Comparison of ENCODE assay signal across 8 mouse cellular contexts in the genomic region with DNA sequence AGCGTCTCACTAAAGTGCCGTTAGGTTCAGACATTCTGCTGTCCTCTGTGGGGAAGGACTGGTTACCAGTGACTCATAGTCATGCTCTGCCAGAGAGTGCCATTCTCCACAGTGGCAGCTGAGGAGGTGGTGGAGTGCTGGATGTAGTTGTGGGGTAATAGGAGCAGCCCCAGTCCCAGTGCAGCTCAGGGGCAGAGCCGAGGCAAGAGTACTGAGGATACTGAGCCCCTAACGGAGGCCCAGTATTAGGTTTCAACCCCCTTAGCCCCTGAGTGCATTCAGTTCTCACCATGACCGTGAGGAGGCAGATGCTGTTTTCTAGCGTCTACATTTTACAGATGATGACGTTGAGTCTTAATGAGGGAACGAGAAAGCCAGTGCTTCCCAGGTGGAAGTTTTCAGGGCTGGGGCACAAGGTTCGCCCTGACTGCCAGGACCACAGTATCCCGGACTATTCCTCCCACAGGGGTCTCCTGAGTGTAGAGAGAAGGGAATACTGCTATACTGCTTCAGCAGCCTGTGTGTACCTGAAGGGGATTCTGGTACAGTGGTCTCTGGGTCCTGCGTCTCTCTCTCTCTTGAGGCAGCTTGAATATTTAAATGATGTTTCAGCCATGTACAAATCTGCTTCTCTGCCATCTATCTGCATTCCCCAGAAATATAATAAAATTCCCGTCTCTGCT. TPM values are rescaled to one million over a fixed set of nuclear protein-coding genes. Genes with fewer than 3 reads are reported as not detected.
DNase-seq lines count a peak whose midpoint lies in the region; ATAC-seq and TF ChIP-seq lines count a peak whose summit lies in the region.

No protein-coding gene starts in this region.

- H3K9ac ChIP-seq in neural tube, embryonic 15.5 days (replicated peaks), result no peak overlapping the region

- DNase-seq in frontal cortex, postnatal 14 days (ENCODE audit: low spot score in 2 of 2), result no peak
- peak; percentile 51 for DNase-seq in right cerebral cortex, adult 18-20 months
- no peak for DNase-seq in right cerebral cortex, postnatal 4 days
- peak; percentile 22 for DNase-seq in hindlimb bud, embryonic 11.5 days (ENCODE audit: extremely low spot score, low read depth, low spot score)
- no peak for DNase-seq in natural killer cell, adult 2 months (ENCODE audit: low spot score in 2 of 2)
- DNase-seq in thymus, adult 2 months, result no peak

- H3K4me2 ChIP-seq in neural tube, embryonic 15.5 days, result peak overlapping the region; percentile 56

- no peak for TF ChIP-seq POLR2A in thymus, adult 2 months (IDR thresholded peaks at IDR 0.05; ENCODE audit: control insufficient read depth, extremely low read depth, insufficient read depth, low read length, poor library complexity)

- no peak overlapping the region for H3K4me3 ChIP-seq in neural tube, embryonic 15.5 days (replicated peaks)
- no peak overlapping the region for H3K4me3 ChIP-seq in thymus, adult 2 months (ENCODE audit: control insufficient read depth, insufficient read depth, low read length)

- H3K27ac ChIP-seq in neural tube, embryonic 15.5 days (replicated peaks), result peak overlapping the region; percentile 90
- H3K27ac ChIP-seq in thymus, adult 2 months (ENCODE audit: control insufficient read depth, insufficient read depth, low read length), result no peak overlapping the region

- WGBS in neural tube, embryonic 15.5 days, result 12% methylated on average over 12 of the region's 12 CpGs
- 56% methylated on average over 12 of the region's 12 CpGs for WGBS in thymus, adult 2 months

- ATAC-seq in frontal cortex, adult (ENCODE audit: low TSS enrichment), result peak; percentile 69
- peak; percentile 28 for ATAC-seq in neural tube, embryonic 15.5 days (ENCODE audit: low FRiP score)

- no peak for TF ChIP-seq CTCF in thymus, adult 2 months (IDR thresholded peaks at IDR 0.05; ENCODE audit: borderline replicate concordance, control insufficient read depth, extremely low read depth, insufficient read depth, low read length, poor library complexity)

- no peaks in the 10 kb centered on the region for H3K36me3 ChIP-seq in neural tube, embryonic 15.5 days
- H3K36me3 ChIP-seq in thymus, adult 2 months (ENCODE audit: control insufficient read depth, insufficient read depth, low read length), result no peaks in the 10 kb centered on the region

- no peaks in the 10 kb centered on the region for H3K27me3 ChIP-seq in neural tube, embryonic 15.5 days (replicated peaks)
- H3K27me3 ChIP-seq in thymus, adult 2 months (ENCODE audit: control insufficient read depth, insufficient read depth, low read length), result no peaks in the 10 kb centered on the region

- peaks cover 34% of the 10 kb centered on the region for H3K4me1 ChIP-seq in neural tube, embryonic 15.5 days
- peaks cover 5% of the 10 kb centered on the region; the same call in 1 of the 2 replicates for H3K4me1 ChIP-seq in thymus, adult 2 months (replicated peaks; ENCODE audit: control insufficient read depth, insufficient read depth, low read length)

- H3K9me3 ChIP-seq in neural tube, embryonic 15.5 days (replicated peaks), result no peaks in the 10 kb centered on the region

RNA-seq across cellular contexts. Expression of a gene that starts 40.1 kb away (rescaled TPM):
- 51.6 and 53.7 TPM in 2 replicates for polyA plus RNA-seq in neural tube, embryonic 15.5 days (2015; fragmentation: Nextera tagmentation; extraction: Ambion mirVana)
- 84.5 and 89.7 TPM in 2 replicates for polyA plus RNA-seq in thymus, adult 2 months (2012; rRNA removed)

Comparison
In these comparisons a context has a peak if more than half of its experiments do, and no peak if none do; other contexts are left out.
1. DNase-seq: peak in right cerebral cortex, adult 18-20 months (single experiment) and hindlimb bud, embryonic 11.5 days (single experiment); none in frontal cortex, postnatal 14 days (0 of 2), right cerebral cortex, postnatal 4 days (single experiment), natural killer cell, adult 2 months (0 of 2) and thymus, adult 2 months (single experiment).